Mouse (Mus musculus) cerebellum, adult (tissue): Measurements from ENCODE around the gene Eif2b2.

ENCODE experiments used
- ATAC-seq: cut with Nextera tagmentation; 2 replicates; pipeline ENCODE4 v1.9.2; 2017; ENCODE audit warnings: mild to moderate bottlenecking, moderate library complexity, mixed read lengths; ENCODE audit not compliant: insufficient number of reproducible peaks, low FRiP score, low TSS enrichment

Eif2b2 gene

GRCm38 (mm10) chr12:85193923-85194622 lies 25.2 kb upstream of the Eif2b2 start:
- ATAC-seq = no peak

- no peak for ATAC-seq
Measured at GRCm38 (mm10) chr12:85194623-85195018, 24.7 kb upstream of the Eif2b2 start.

- no peak for ATAC-seq
Measured at GRCm38 (mm10) chr12:85195086-85195485, 24.2 kb upstream of the Eif2b2 start.

DNA sequence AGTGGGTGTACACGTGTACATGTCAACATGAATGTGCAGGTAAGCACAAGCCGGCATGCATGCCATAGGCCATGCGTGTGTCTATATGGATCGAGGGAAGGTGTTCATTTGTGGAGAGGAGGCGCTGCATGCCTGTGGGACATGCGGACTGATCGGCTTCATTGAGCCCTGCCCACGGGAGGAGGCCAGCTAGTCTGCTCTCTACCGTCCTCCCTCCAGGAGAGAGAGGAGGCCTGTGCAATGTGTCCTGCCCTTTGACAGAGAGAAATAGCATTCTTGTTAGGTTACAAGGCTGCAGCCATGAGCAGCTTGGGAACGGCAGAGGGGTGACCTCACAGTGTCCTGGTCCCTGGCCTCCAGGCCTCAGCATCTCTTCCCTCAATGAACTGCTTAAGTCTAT lies 23.1 kb upstream of the Eif2b2 start:
- ATAC-seq = no peak

GRCm38 (mm10) chr12:85197371-85197770 lies 21.9 kb upstream of the Eif2b2 start:
- no peak for ATAC-seq

DNA sequence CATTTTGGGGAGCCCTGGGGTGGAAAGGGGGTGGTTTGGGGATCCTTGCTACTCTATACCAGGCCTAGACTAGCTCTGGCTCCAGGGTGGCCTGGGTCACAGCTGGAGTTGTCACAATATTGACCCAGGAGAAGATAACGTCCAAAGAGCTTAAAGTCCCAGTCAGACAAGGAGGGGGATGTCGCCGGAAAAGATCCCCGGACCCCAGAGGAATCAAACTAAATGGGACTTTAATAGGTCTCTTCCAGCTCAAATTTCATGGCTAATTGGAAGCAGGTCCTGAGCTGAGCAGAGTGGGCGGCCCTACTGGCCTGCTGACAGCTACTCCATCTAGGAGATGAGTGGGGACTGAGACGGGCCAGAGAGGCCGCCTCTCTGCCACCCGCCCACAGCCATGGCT lies 21.3 kb upstream of the Eif2b2 start:
- no peak for ATAC-seq

- no peak for ATAC-seq
Measured at GRCm38 (mm10) chr12:85199954-85200353, 19.3 kb upstream of the Eif2b2 start.

DNA sequence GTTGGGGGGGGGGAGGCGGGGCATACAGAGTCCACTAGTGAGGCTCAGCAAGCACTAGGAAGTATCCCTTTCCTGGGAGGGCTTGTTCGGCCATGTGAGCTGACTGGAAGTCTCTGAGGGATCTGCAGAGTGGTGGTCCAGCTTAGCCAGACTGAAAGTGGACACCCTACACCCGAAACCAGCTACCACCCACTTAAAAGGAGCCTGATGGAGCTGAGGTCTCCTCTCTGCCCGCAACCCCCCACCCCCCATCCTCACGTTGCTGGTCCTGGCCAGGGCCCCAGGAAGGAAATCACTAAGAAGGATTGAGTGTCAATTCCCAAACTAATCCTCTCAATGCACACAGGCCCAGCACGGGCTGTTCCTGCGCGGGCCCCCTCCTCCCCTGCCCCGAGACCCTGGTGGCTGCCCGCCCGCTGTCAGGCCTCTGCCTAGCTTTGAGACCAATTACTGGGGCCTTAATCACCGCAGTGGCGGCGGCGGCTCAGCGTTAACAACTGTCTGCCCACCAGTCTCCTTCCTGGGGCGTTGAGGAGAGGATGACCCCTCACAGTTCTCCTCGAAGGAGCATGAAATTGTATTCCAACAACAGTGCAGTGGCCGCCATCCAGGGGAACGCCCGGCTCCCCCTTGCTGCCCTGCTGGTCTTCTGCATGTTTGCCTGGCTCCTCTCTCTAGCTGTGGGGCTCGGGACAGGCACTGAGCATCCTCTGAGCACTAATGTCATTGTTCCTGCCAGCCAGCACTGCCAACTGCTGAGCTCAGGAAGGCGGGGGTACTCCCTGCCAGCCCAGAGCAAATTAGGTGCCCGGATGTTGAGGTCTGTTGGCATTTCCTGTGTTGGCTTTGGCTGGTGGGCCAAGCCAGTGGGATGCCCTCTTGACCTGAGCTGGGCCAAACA lies 18.1 kb upstream of the Eif2b2 start:
- ATAC-seq = no peak

DNA sequence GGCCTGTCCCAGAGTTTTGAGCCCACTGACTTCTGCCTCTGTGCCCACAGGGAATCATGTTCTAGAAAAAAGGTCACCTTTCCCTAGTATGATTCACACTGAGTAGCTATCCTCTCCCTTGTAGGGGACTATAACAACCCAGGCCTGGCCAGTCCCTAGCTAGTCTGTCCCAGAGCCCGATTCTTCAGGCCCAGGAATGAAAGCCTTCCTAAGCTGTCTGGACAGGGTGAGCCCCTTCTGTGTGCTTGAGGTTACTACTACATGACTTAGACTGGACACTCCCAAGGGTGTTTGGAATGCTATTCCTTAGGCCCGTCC lies 17.5 kb upstream of the Eif2b2 start:
- no peak for ATAC-seq

GRCm38 (mm10) chr12:85202191-85202590 lies 17.1 kb upstream of the Eif2b2 start:
- no peak for ATAC-seq

GRCm38 (mm10) chr12:85203699-85204098 lies 15.6 kb upstream of the Eif2b2 start:
- no peak for ATAC-seq

- ATAC-seq = no peak
Measured at GRCm38 (mm10) chr12:85204105-85204504, 15.2 kb upstream of the Eif2b2 start.

- no peak for ATAC-seq
Measured at GRCm38 (mm10) chr12:85205425-85205824, 13.9 kb upstream of the Eif2b2 start.

DNA sequence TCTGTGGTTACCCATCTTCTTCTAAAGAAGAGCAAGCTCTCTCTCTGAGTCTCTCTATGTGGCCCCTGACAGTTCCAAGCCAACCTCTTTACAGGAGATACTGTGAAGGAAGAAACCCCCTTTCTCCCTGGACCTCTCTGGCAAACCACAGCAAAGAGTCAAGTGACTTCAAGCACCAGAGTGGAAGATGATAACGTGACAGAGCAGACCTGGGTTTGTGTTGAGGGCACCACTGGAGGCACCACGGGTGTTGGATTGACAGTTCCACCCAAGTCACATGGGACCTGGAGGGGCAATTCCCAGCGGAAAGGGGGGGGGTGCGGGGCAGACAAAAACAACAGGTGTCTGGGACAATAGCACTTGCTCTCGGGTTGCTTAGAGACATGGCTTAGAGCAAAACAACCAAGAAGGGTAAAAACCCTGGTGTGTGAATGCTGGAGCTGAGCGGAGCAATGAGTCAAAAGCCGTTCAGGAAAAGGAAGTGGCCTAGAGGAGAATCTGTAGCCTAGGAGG lies 10.5 kb upstream of the Eif2b2 start:
- ATAC-seq = no peak

DNA sequence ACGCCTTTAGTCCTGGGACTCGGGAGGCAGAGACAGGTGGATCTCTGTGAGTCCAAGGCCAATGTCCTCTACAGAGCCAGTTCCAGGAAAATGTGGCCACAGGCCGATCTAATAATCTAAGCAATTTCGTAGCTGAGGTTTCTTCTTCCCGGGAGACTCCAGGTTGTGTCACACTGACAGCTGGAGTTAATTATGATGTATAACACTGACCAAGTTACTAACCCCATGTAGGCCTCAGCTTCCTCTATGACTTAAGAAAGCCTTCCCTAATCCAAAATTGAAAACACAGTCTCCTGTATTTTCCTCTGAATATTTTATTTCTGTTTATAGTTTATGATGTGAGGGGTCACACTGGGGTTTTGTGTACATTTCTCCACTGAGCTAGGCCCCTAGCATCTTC lies 4.2 kb upstream of the Eif2b2 start:
- no peak for ATAC-seq

- no peak for ATAC-seq
Measured at GRCm38 (mm10) chr12:85217733-85218310, 1.5 kb upstream of the Eif2b2 start.

DNA sequence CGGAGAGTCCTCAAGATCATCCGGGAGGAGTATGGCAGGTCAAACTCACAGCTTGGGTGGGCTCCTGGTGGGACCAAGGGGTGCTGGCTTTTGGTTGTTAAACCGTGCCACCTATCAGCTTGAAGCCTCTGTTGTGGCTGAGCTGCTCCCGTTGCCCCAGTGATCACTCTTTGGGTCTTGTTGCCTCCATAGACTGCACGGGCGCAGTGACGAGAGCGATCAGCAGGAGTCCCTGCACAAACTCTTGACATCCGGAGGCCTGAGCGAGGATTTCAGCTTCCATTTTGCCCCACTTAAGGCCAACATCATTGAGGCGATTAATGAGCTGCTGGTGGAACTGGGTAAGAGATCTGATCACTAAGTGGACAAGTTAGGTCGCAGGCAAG lies 617 bp downstream of the Eif2b2 start:
- ATAC-seq = no peak

DNA sequence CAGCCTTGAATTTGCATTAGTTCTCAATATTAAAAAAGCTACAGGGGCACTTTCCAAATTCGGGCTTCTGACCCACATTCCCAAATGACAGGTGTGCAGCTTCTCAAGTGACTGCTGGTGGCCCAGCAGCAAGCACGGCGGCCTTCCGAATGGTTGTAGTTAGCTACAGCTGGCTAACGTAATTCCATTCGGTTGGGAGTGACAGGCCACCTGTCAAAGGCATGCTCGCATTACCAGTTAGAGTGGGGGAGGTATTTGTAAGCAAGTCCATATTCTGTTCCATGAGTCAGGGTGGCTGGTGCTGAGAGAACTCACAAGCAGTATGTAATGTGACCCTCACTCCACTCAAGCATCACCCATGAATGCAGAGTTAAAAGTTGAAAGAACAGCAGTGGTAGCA lies 7.9 kb downstream of the Eif2b2 start:
- no peak for ATAC-seq

- ATAC-seq = no peak
Measured at GRCm38 (mm10) chr12:85227876-85228599, 8.8 kb downstream of the Eif2b2 start.
